Mouse (Mus musculus): ENCODE results near the gene Gm6763. TPM values are rescaled to one million over a fixed set of nuclear protein-coding genes. Genes with fewer than 3 reads are reported as not detected.

The Gm6763 gene
- total and polyA plus RNA-seq, 3 experiments = not detected

Other genes with a start within 250 kb of the Gm6763 start
- gene Gm21293, start 8.5 kb upstream of the Gm6763 start, total RNA-seq (2021) = not detected
- gene Gm21293, start 8.5 kb upstream of the Gm6763 start, polyA plus RNA-seq (2012; rRNA removed) = not detected in 2 replicates
- not detected for gene Gm8764, start 8.5 kb downstream of the Gm6763 start, total RNA-seq (2021)
- gene Gm8764, start 8.5 kb downstream of the Gm6763 start, polyA plus RNA-seq (2012; rRNA removed) = not detected in 2 replicates
- not detected for gene Gm21304, start 17.0 kb downstream of the Gm6763 start, total RNA-seq (2021)
- not detected in 2 replicates for gene Gm21304, start 17.0 kb downstream of the Gm6763 start, polyA plus RNA-seq (2012; rRNA removed)
- not detected for gene Gm21312, start 25.5 kb downstream of the Gm6763 start, total RNA-seq (2021)
- not detected in 2 replicates for gene Gm21312, start 25.5 kb downstream of the Gm6763 start, polyA plus RNA-seq (2012; rRNA removed)
- not detected for gene Gm20765, start 34.0 kb downstream of the Gm6763 start, total RNA-seq (2021)
- not detected in 2 replicates for gene Gm20765, start 34.0 kb downstream of the Gm6763 start, polyA plus RNA-seq (2012; rRNA removed)
- not detected for gene Gm4340, start 42.5 kb downstream of the Gm6763 start, total RNA-seq (2021)
- not detected in 2 replicates for gene Gm4340, start 42.5 kb downstream of the Gm6763 start, polyA plus RNA-seq (2012; rRNA removed)